Mouse (Mus musculus) ES-Bruce4 (cell line): Measurements from ENCODE around the gene Cotl1. TPM values are rescaled to one million over a fixed set of nuclear protein-coding genes. Genes with fewer than 3 reads are reported as not detected.

ENCODE experiments used
- H3K27ac ChIP-seq: 2 replicates; pipeline ENCODE4 v1.5.1; 2012; ENCODE audit warnings: low read length, inconsistent platforms; ENCODE audit not compliant: insufficient read depth
- H3K27me3 ChIP-seq: 2 replicates; pipeline ENCODE4 v1.6.1; 2012; ENCODE audit warnings: mild to moderate bottlenecking, low read length, inconsistent platforms; ENCODE audit not compliant: control insufficient read depth, poor library complexity, insufficient read depth, severe bottlenecking
- H3K36me3 ChIP-seq: 2 replicates; pipeline ENCODE4 v1.6.1; 2012; ENCODE audit warnings: inconsistent platforms, mild to moderate bottlenecking, low read length, moderate library complexity; ENCODE audit not compliant: control insufficient read depth, poor library complexity, insufficient read depth, severe bottlenecking
- H3K4me1 ChIP-seq: one replicate; pipeline ENCODE4 v1.8.1; 2011; ENCODE audit warnings: low read length; ENCODE audit not compliant: control insufficient read depth, insufficient read depth
- H3K4me3 ChIP-seq: 2 replicates; pipeline ENCODE4 v1.5.1; 2011; ENCODE audit warnings: low read depth, mild to moderate bottlenecking, low read length
- H3K9ac ChIP-seq: 2 replicates; pipeline ENCODE4 v1.6.1; 2012; ENCODE audit warnings: low read depth, mild to moderate bottlenecking, inconsistent platforms; ENCODE audit not compliant: poor library complexity, severe bottlenecking
- H3K9me3 ChIP-seq: replicated peaks from 2 replicates; pipeline ENCODE4 v1.6.1; 2012; ENCODE audit warnings: mild to moderate bottlenecking, low read length, inconsistent platforms; ENCODE audit not compliant: control insufficient read depth, poor library complexity, insufficient read depth, severe bottlenecking
- CTCF ChIP-seq: IDR thresholded peaks from one replicate; pipeline ENCODE4 v1.8.1; 2011; ENCODE audit warnings: low read depth, low read length
- EP300 ChIP-seq: IDR thresholded peaks from 2 replicates; pipeline ENCODE4 v1.6.1; 2011; ENCODE audit warnings: low read depth, low read length; ENCODE audit not compliant: insufficient read depth
- POLR2A ChIP-seq: IDR thresholded peaks from one replicate; pipeline ENCODE4 v1.8.1; 2011; ENCODE audit warnings: low read length; ENCODE audit not compliant: insufficient read depth
- polyA plus RNA-seq: library from polyadenylated mRNA; stranded (reverse); fragments of >200 nt; gene quantifications from 2 replicates; pipeline ENCODE4 v1.2.4, GENCODE M21; 2011; ENCODE audit warnings: low read depth; ENCODE audit not compliant: missing spikeins, insufficient read depth, insufficient read length

Cotl1 gene
- polyA plus RNA-seq, 1 experiment = 106 TPM

DNA sequence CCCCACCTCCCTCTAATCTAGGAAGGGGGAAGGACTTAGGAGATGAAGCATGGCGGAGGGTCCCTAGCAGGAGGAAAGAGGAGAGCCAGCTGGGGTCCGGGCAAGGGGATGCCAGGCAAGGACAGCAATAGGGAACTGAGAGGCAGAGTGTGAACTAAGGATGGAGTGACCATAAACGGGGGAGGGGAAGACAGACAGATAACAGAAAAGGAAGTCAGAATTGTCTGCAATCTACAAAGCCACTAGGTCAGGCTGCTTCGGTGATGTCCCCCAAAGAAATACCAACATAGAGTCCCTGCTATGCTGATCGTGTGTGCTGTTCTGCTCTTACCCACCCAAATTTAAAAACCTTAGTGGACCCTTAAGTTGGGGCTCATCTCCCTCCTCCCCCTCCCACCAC is 13.4 kb downstream of the Cotl1 start:
- H3K36me3 ChIP-seq = no peaks in the 10 kb centered on the region
- no peaks in the 10 kb centered on the region for H3K9me3 ChIP-seq
- H3K27me3 ChIP-seq = no peaks in the 10 kb centered on the region
- TF ChIP-seq POLR2A (no peak), EP300 (no peak), CTCF (no peak)
- H3K27ac ChIP-seq = no peak overlapping the region
- H3K9ac ChIP-seq = no peak overlapping the region
- peaks cover 12% of the 10 kb centered on the region for H3K4me1 ChIP-seq
- H3K4me3 ChIP-seq = no peak overlapping the region

DNA sequence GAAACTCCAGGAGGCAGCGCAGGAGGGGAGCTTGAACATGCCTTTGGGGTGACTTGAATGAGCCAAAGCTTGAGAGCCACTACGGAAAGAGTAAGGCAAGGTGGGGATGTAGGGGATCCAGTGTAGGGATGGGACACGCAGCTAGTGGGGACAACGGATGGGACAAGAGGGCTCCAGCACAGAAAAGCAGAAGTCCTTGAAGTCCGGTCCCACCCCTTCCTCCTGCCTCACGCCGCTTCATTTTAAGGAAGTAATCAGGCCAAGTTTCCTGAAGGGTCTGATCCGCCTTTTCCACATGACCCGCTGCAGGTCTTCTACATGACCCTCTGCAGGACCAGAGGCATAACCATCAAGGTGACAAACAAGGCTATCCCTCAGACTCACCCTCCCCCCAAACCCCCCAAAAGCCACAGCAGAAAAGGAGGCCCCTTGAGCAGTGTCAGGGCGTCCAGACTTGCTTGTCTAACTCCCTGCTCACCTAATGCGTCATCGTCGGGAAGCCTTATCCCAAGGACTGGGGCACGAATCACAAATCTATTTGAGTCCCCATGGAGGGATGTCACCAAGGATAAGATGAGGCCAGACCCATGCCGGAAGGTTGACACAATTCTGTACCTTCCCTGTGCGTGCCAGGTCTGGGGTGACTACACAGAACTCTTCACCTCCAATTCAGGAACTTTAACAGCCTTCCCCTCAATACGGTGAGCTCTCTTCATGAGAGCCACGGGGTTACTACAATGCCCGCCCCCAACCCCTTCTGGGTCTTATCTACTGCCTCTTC is 14.2 kb downstream of the Cotl1 start:
- H3K4me3 ChIP-seq = no peak overlapping the region
- no peak overlapping the region for H3K9ac ChIP-seq
- no peaks in the 10 kb centered on the region for H3K27me3 ChIP-seq
- H3K4me1 ChIP-seq = peaks cover 10% of the 10 kb centered on the region
- TF ChIP-seq POLR2A (no peak), EP300 (no peak), CTCF (no peak)
- no peaks in the 10 kb centered on the region for H3K36me3 ChIP-seq
- H3K9me3 ChIP-seq = no peaks in the 10 kb centered on the region
- H3K27ac ChIP-seq = no peak overlapping the region

GRCm38 (mm10) chr8:119824809-119825273 is 15.5 kb downstream of the Cotl1 start:
- Histone ChIP-seq H3K27ac (no peak overlapping the region), H3K27me3 (no peaks in the 10 kb centered on the region), H3K9me3 (no peaks in the 10 kb centered on the region), H3K36me3 (no peaks in the 10 kb centered on the region), H3K9ac (no peak overlapping the region), H3K4me3 (no peak overlapping the region), H3K4me1 (peaks cover 7% of the 10 kb centered on the region)
- TF ChIP-seq POLR2A = no peak
- TF ChIP-seq EP300 = no peak
- no peak for TF ChIP-seq CTCF

DNA sequence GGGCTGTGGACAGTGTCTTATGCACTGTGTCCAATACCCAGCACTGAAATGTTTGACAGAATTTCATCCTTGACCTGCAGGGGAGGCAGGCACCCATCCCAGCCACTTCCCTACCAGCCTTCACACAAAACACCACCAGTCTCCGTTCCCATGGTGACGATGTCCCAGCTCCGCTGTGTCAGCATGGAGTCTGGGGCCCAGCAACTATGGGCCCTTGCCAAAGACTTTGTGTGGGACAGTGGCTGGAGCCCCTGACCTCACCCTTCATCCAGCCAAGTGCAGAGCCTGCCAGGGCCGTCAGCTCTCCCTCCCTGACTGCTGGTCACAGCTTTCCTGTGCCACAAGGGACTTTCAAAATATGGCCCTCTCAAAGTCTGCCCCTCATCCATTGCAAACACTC is 16.2 kb downstream of the Cotl1 start:
- H3K4me1 ChIP-seq = peaks cover 7% of the 10 kb centered on the region
- no peak overlapping the region for H3K27ac ChIP-seq
- TF ChIP-seq POLR2A = no peak
- TF ChIP-seq CTCF = no peak
- no peak for TF ChIP-seq EP300

GRCm38 (mm10) chr8:119823278-119823677 is 17.1 kb downstream of the Cotl1 start:
- no peak overlapping the region for H3K9ac ChIP-seq
- no peak overlapping the region for H3K27ac ChIP-seq
- no peak overlapping the region for H3K4me3 ChIP-seq
- no peaks in the 10 kb centered on the region for H3K36me3 ChIP-seq
- TF ChIP-seq POLR2A = no peak
- no peak for TF ChIP-seq EP300
- TF ChIP-seq CTCF = no peak
- H3K27me3 ChIP-seq = no peaks in the 10 kb centered on the region
- H3K4me1 ChIP-seq = peaks cover 3% of the 10 kb centered on the region
- H3K9me3 ChIP-seq = no peaks in the 10 kb centered on the region

More for the DNA sequence above, 16.2 kb downstream of the Cotl1 start:
- Histone ChIP-seq H3K9ac (no peak overlapping the region), H3K36me3 (no peaks in the 10 kb centered on the region), H3K9me3 (no peaks in the 10 kb centered on the region), H3K27me3 (no peaks in the 10 kb centered on the region), H3K4me3 (no peak overlapping the region)

DNA sequence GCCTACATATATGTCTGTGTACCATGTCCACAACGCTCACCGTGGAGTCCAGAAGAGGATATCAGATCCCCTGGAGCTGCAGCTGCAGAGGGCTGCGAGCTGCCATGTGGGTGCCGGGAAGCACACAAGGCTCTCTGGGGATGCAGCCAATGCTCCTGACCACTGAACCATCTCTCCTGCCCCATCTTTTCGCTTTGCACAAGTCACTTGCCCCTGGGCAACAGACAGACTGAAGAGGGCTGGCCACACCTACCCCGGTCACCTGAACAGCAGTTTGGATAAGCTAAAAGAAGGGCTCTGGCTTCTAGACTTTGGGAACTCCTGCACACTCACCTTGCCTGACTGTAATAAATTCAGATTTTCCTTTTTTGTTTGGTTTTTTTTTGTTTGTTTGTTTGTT is 18.7 kb downstream of the Cotl1 start:
- TF ChIP-seq POLR2A (no peak), CTCF (no peak), EP300 (no peak)
- Histone ChIP-seq H3K9ac (no peak overlapping the region), H3K4me3 (no peak overlapping the region), H3K27ac (no peak overlapping the region), H3K27me3 (no peaks in the 10 kb centered on the region), H3K4me1 (no peaks in the 10 kb centered on the region), H3K9me3 (no peaks in the 10 kb centered on the region), H3K36me3 (no peaks in the 10 kb centered on the region)
